ENCODE assay signal across 8 mouse cellular contexts in genomic region chr5:67426478-67427442, GRCm38 (mm10). TPM values are rescaled to one million over a fixed set of nuclear protein-coding genes. Genes with fewer than 3 reads are reported as not detected.
A peak's percentile ranks its signal among the peaks of the same experiment; 100 is the strongest.
DNase-seq lines count a peak whose midpoint lies in the region; ATAC-seq and TF ChIP-seq lines count a peak whose summit lies in the region.

No protein-coding gene starts in this region.

- peak overlapping the region; percentile 82 for H3K27ac ChIP-seq in layer of hippocampus, adult 2 months
- H3K27ac ChIP-seq in bone marrow macrophage, adult 2 months (ENCODE audit: insufficient read depth, low read depth, low read length): peak overlapping the region; percentile 19
- peak overlapping the region; percentile 58 for H3K27ac ChIP-seq in forebrain, embryonic 16.5 days (ENCODE audit: low read length)
- no peak overlapping the region for H3K27ac ChIP-seq in intestine, embryonic 15.5 days

- DNase-seq in layer of hippocampus, adult 2 months (ENCODE audit: low spot score in 2 of 2): no peak
- DNase-seq in layer of hippocampus, adult 8-10 months (ENCODE audit: low spot score in 2 of 2): no peak
- DNase-seq in thymus, postnatal 14 days: peak; percentile 20
- no peak for DNase-seq in spleen, adult 12 weeks (ENCODE audit: low spot score)

- H3K4me3 ChIP-seq in layer of hippocampus, adult 2 months: peak overlapping the region; percentile 74
- H3K4me3 ChIP-seq in bone marrow macrophage, adult 2 months (ENCODE audit: insufficient read depth, low read length): peak overlapping the region; percentile 77
- peak overlapping the region; percentile 71 for H3K4me3 ChIP-seq in forebrain, embryonic 16.5 days (replicated peaks; ENCODE audit: low read length)
- peak overlapping the region; percentile 72 for H3K4me3 ChIP-seq in intestine, embryonic 15.5 days (replicated peaks)

- peak overlapping the region; percentile 86 for H3K9ac ChIP-seq in forebrain, embryonic 16.5 days (replicated peaks; ENCODE audit: low read depth, low read length)
- H3K9ac ChIP-seq in intestine, embryonic 15.5 days: peak overlapping the region; percentile 59

- WGBS in forebrain, embryonic 16.5 days: 1% methylated on average over 91 of the region's 121 CpGs
- 1% methylated on average over 104 of the region's 121 CpGs for WGBS in intestine, embryonic 15.5 days

- ATAC-seq in forebrain, embryonic 16.5 days: peak; percentile 61
- peak; percentile 70 for ATAC-seq in intestine, embryonic 15.5 days
- peak; percentile 43 for ATAC-seq in megakaryocyte progenitor cell, adult 5-6 weeks (replicated peaks; ENCODE audit: poor library complexity)

- TF ChIP-seq CTCF in layer of hippocampus, adult 2 months (conservative IDR thresholded peaks at IDR 0.05): no peak
- TF ChIP-seq CTCF in bone marrow macrophage, adult 2 months (IDR thresholded peaks at IDR 0.05; ENCODE audit: low read depth, low read length): no peak

- peaks cover 10% of the 10 kb centered on the region for H3K27me3 ChIP-seq in forebrain, embryonic 16.5 days (replicated peaks; ENCODE audit: control insufficient read depth, insufficient read depth, low read length)
- H3K27me3 ChIP-seq in intestine, embryonic 15.5 days (replicated peaks): peaks cover 16% of the 10 kb centered on the region

- H3K36me3 ChIP-seq in forebrain, embryonic 16.5 days (ENCODE audit: control insufficient read depth, insufficient read depth): no peaks in the 10 kb centered on the region
- H3K36me3 ChIP-seq in intestine, embryonic 15.5 days: no peaks in the 10 kb centered on the region

- H3K4me1 ChIP-seq in bone marrow macrophage, adult 2 months (ENCODE audit: control insufficient read depth, insufficient read depth, low read length): peaks cover 15% of the 10 kb centered on the region
- peaks cover 20% of the 10 kb centered on the region for H3K4me1 ChIP-seq in forebrain, embryonic 16.5 days (replicated peaks; ENCODE audit: control insufficient read depth, insufficient read depth, low read length)
- peaks cover 12% of the 10 kb centered on the region for H3K4me1 ChIP-seq in intestine, embryonic 15.5 days (replicated peaks)

- no peak for TF ChIP-seq POLR2A in bone marrow macrophage, adult 2 months (IDR thresholded peaks at IDR 0.05; ENCODE audit: borderline replicate concordance, low read depth, low read length)

- H3K4me2 ChIP-seq in forebrain, embryonic 16.5 days (ENCODE audit: low read length): peak overlapping the region; percentile 77
- H3K4me2 ChIP-seq in intestine, embryonic 15.5 days (replicated peaks): peak overlapping the region; percentile 91

- no peaks in the 10 kb centered on the region for H3K9me3 ChIP-seq in forebrain, embryonic 16.5 days (ENCODE audit: control insufficient read depth, low read length)
- no peaks in the 10 kb centered on the region for H3K9me3 ChIP-seq in intestine, embryonic 15.5 days

RNA-seq across cellular contexts. Expression of gene Bend4, which starts 1.4 kb away (rescaled TPM):
- total RNA-seq in layer of hippocampus, adult 2 months (2021): 1 to 10 TPM; 9.2 to 9.4 TPM
- total RNA-seq in layer of hippocampus, adult 8-10 months (2022): 10 to 100 TPM in 1 of 4 experiments, 1 to 10 TPM in 3; 8.0 to 10.8 (median 8.8) TPM
- 7.9 and 9.3 TPM in 2 replicates for polyA plus RNA-seq in bone marrow macrophage, adult 2 months (2012; ENCODE audit: insufficient read depth, insufficient read length, missing spikeins)
- polyA plus RNA-seq in forebrain, embryonic 16.5 days (2015; fragmentation: Nextera tagmentation; extraction: Ambion mirVana): 7.6 and 8.7 TPM in 2 replicates
- polyA plus RNA-seq in intestine, embryonic 15.5 days (2015; fragmentation: Nextera tagmentation; extraction: Ambion mirVana): 3.5 and 3.7 TPM in 2 replicates
- total RNA-seq in megakaryocyte progenitor cell, adult 5-6 weeks (2015): 1.1 and 1.5 TPM in 2 replicates
- 1.4 and 1.6 TPM in 2 replicates for total RNA-seq in megakaryocyte progenitor cell, adult 5-6 weeks (2017)
